Mouse (Mus musculus) cerebellum, adult 9-10 months (tissue): ENCODE measurements around the gene Lasp1.
"Not testable (repeated sequence)": the region's sequence is repeated elsewhere in the genome, so short reads cannot be mapped to it uniquely, and the experiment has no call there.

ENCODE experiments used
- DNase-seq: peaks from one replicate; pipeline ENCODE4 v3.0.0; 2022

The Lasp1 gene

GRCm38 (mm10) chr11:97798782-97799145 lies at the start of gene Lasp1:
Gene Lasp1, plus strand, starts transcription at chr11:97799000.
- peak; percentile 96 for DNase-seq

- DNase-seq: no peak
Measured at GRCm38 (mm10) chr11:97753277-97753676, 45.5 kb upstream of the Lasp1 start.

DNA sequence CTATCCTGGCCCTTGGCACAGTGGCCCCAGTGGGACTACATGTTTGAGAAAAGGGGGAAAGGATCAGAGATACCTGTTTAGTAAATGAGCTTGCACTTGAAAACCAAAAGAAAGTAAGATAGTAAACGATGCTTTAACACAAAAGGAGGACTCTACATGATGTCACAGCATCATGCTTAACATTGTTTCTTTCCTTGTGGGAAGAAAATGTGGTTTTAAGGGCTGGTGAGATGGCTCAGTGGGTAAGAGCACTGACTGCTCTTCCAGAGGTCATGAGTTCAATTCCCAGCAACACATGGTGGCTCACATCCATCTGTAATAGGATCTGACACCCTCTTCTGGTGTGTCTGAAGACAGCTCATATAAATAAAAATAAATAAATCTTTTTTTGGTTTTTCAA lies 40.7 kb upstream of the Lasp1 start:
- DNase-seq: no peak

GRCm38 (mm10) chr11:97758942-97759341 lies 39.9 kb upstream of the Lasp1 start:
- no peak for DNase-seq

- no peak for DNase-seq
Measured at GRCm38 (mm10) chr11:97761638-97762037, 37.2 kb upstream of the Lasp1 start.

DNA sequence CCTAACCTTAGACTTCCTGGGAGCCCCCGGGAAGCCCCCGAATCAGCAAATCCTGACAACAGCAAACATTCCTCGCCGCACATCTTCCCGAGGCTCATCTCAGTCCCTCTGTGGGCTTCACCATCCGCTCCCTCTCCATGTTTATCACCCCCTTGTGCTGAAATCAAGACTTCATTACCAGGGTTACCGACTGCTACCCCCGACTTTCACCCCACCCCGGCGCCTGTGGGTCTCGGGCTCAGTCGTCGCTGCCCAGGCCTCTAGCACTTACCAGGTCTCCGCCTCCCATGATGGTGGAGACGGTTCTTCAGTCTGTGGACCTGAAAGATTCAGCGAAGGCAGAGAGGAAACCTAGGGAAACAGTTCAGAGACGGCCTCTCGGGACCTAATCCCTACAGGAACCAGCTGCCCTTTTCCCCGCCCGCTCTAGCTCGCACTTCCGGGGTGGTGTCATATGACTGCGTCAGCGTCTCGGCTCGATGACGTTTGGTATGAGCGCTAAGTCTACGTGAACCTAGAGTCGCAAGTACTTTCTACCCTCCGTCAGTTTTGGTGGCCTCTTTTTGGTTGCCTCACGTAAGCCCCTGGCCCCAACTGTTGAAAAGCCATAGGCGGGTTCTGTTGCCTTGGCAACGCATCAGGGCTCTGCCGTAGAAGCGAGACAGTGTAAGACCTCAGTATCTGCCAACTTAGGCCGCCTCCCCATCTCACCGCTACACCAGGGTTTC lies 32.5 kb upstream of the Lasp1 start, which contains the start of gene Cwc25:
Gene Cwc25 (minus strand): TSS at position 403 of the 728 bp plus-strand sequence.
- DNase-seq: peak; percentile 94

- DNase-seq: no peak
Measured at GRCm38 (mm10) chr11:97769704-97770103, 29.1 kb upstream of the Lasp1 start.

- no peak for DNase-seq
Measured at GRCm38 (mm10) chr11:97771410-97771809, 27.4 kb upstream of the Lasp1 start.

- no peak for DNase-seq
Measured at GRCm38 (mm10) chr11:97775186-97775585, 23.6 kb upstream of the Lasp1 start.

- no peak for DNase-seq
Measured at GRCm38 (mm10) chr11:97775808-97776496, 22.8 kb upstream of the Lasp1 start, which contains the start of gene 1700001P01Rik. Gene 1700001P01Rik, minus strand, starts transcription at chr11:97775918.

- DNase-seq: no peak
Measured at GRCm38 (mm10) chr11:97776497-97777128, 22.2 kb upstream of the Lasp1 start.

DNA sequence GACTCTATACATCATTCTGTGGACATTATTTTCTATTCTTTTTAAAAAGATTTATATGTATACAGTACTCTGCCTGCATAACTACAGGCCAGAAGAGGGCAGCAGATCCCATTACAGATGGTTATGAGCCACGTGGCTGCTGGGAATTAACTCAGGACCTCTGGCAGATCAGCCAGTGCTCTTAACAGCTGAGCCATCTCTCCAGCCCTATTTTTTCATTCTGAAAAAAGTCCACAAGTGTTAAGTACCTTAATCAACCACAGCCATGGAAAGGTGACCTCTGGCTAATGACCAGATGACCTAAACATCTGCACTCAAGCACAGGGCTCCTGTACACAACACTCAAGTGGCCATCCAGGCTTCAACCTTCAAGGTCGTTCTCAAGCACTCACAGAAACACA lies 21.7 kb upstream of the Lasp1 start:
- DNase-seq: no peak

GRCm38 (mm10) chr11:97778918-97779317 lies 19.9 kb upstream of the Lasp1 start:
- no peak for DNase-seq

- DNase-seq: no peak
Measured at GRCm38 (mm10) chr11:97779968-97780701, 18.7 kb upstream of the Lasp1 start.

GRCm38 (mm10) chr11:97781478-97781831 lies 17.3 kb upstream of the Lasp1 start:
- DNase-seq: no peak

DNA sequence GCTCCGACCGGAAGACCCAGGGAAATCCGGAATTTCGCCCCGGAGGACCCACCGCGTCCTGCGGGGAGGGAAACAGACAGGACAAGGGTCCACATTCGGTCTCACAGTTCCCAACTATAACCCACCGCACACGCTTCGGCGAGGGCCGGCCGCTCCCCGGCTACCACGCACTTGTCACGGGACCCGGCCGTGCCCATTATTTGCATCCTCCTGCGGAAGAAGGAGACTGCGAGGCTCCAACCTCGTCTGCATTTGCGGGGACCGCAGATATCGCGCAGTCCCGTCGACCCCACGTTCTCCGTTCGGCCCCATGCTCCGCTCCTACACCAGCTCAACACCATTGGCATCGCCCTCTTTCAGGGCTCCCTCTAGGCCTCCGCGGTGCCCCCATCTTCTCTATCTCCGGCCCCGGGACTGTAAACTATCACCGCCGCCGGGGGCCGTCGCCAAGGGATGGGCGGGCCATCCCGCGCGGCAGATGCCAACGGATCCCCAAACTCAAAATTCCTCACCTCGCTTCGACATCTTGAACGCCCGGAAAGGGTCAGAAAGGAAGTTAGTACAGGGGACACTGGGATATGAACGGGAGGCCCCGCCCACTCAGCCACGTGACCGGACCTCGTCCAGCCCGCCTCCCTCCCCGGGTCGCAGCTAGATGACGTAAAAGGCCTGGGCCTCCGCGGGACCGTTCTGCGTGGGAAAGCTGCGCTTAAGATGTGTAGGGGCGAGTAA lies 16.8 kb upstream of the Lasp1 start, which contains the start of gene Rpl23:
Gene Rpl23 (minus strand): TSS at position 606 of the 732 bp plus-strand sequence.
- DNase-seq: peak; percentile 99

DNA sequence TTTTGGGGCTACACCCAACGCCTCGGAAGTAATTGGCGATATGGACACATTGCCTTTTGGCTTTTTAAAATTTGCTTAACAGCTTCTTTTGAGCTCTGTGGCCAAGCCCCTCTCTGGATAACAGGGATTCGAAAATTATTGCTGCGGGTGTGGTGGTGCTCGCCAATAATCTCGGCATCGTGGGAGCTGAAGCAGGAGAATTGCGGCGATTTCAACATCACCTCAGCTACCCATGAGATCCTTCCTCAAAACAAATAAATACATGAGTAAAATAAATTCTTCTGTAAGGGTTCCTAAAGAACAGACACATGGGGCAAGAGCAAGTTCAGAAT lies 16.3 kb upstream of the Lasp1 start:
- no peak for DNase-seq

DNA sequence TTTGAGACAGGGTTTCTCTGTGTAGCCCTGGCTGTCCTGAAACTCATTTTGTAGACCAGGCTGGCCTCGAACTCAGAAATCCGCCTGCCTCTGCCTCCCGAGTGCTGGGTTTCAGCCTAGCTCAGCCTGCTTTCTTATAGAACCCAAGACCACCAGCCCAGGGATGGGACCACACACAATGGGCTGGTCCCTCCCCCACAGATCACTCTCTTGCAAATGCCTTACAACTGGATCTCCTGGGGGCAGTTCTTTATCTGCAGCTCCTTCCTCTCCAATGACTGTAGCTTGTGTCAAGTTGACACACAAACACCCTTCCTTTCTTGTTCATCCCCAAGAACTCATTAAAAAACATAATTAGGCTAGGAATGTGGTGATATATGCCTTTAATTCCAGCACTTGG lies 10.8 kb upstream of the Lasp1 start:
- no peak for DNase-seq

- DNase-seq: no peak
Measured at GRCm38 (mm10) chr11:97789727-97790126, 9.1 kb upstream of the Lasp1 start.

DNA sequence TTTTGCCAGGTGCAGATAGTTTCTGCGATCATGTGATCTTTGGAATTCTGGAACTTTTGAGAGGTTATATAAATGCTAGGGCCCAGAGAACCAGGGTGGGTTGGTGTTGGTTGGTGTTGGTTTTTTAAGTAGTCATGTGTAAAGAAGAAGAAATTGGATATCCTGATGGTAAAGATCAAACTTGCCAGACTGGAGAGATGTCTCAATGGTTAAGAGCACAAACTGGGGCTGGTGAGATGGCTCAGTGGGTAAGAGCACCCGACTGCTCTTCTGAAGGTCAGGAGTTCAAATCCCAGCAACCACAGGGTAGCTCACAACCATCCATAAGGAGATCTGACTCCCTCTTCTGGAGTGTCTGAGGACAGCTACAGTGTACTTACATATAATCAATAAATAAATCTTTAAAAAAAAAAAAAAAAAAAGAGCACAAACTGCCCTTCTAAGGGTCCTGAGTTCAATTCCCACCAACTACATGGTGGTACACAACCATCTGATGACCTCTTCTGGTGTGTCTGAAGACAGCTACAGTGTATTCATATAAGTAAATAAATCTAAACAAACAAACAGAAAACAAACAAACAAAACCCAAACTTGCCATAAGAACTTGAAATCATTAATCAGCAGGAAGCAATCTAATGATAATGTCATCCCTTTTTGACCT lies 7.9 kb upstream of the Lasp1 start:
- DNase-seq: not testable (repeated sequence)

GRCm38 (mm10) chr11:97793165-97793564 lies 5.6 kb upstream of the Lasp1 start:
- peak; percentile 89 for DNase-seq

DNA sequence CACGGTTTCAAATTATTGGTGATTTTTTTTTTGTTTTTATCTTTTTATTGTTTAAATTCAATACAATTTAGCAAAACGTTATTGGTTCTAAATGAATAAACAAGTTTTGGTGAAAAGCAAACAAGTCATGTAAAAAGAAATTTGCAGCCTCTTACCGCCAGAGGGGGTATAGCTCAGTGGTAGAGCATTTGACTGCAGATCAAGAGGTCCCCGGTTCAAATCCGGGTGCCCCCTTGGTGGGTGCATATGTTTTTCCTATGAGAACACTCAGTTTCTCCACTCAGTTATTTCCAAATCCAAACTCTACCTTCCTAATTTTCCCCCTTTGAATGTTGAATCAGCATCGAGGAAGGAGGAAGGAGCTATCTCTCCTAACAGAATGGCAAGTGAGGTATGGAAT lies 1.9 kb upstream of the Lasp1 start:
- DNase-seq: peak; percentile 91
